Mouse (Mus musculus) mammary gland, adult 2 months (tissue): Measurements from ENCODE around the gene Pced1b. TPM values are rescaled to one million over a fixed set of nuclear protein-coding genes. Genes with fewer than 3 reads are reported as not detected.

Experiments
- polyA plus RNA-seq: library from polyadenylated mRNA; depleted of rRNA; stranded (reverse); fragments of >200 nt; gene quantifications from 2 replicates; pipeline ENCODE4 v1.2.3, GENCODE M21; 2012; ENCODE audit warnings: low replicate concordance; rRNA removed

Pced1b gene
- 29.6 and 44.3 TPM in 2 replicates for polyA plus RNA-seq

GRCm38 (mm10) chr15:97246911-97247790 lies at the start of gene Pced1b, which contains the start of gene Amigo2:
Gene Pced1b (plus strand): TSS chr15:97247107.
Gene Amigo2 (minus strand): TSS chr15:97247287.

Other genes with a start within 250 kb of the Pced1b start
- 5.0 and 20.4 TPM in 2 replicates for gene Slc38a4, start 191.2 kb upstream of the Pced1b start, polyA plus RNA-seq
- gene Amigo2, start 180 bp downstream of the Pced1b start, polyA plus RNA-seq: 1.5 TPM in 2 replicates